Mouse (Mus musculus) stomach, embryonic 15.5 days (tissue): Measurements from ENCODE around the gene Fyttd1. TPM values are rescaled to one million over a fixed set of nuclear protein-coding genes. Genes with fewer than 3 reads are reported as not detected.
"Not testable (repeated sequence)": the region's sequence is repeated elsewhere in the genome, so short reads cannot be mapped to it uniquely, and the experiment has no call there.

ENCODE experiments used
- ATAC-seq: fragments of 200-750 bp; cut with Nextera tagmentation; 2 replicates; pipeline ENCODE4 v1.8.0; 2017; ENCODE audit warnings: low read depth, moderate number of reproducible peaks, moderate TSS enrichment; ENCODE audit not compliant: insufficient read depth, low FRiP score
- H3K27ac ChIP-seq: fragments of 300-500 bp; sonication (generic); 2 replicates; pipeline ENCODE4 v1.5.1; 2015; ENCODE audit warnings: mild to moderate bottlenecking, inconsistent platforms
- H3K27me3 ChIP-seq: fragments of 300-500 bp; sonication (generic); replicated peaks from 2 replicates; pipeline ENCODE4 v1.6.1; 2015; ENCODE audit warnings: inconsistent platforms
- H3K36me3 ChIP-seq: fragments of 300-500 bp; sonication (generic); 2 replicates; pipeline ENCODE4 v1.6.1; 2015; ENCODE audit warnings: inconsistent platforms
- H3K4me1 ChIP-seq: fragments of 300-500 bp; sonication (generic); 2 replicates; pipeline ENCODE4 v1.6.1; 2015; ENCODE audit warnings: inconsistent platforms
- H3K4me2 ChIP-seq: fragments of 300-500 bp; sonication (generic); 2 replicates; pipeline ENCODE4 v1.6.1; 2015; ENCODE audit warnings: mild to moderate bottlenecking, inconsistent platforms
- H3K4me3 ChIP-seq: fragments of 300-500 bp; sonication (generic); replicated peaks from 2 replicates; pipeline ENCODE4 v1.5.1; 2015; ENCODE audit warnings: inconsistent platforms
- H3K9ac ChIP-seq: fragments of 300-500 bp; sonication (generic); 2 replicates; pipeline ENCODE4 v1.6.1; 2015; ENCODE audit warnings: inconsistent platforms
- H3K9me3 ChIP-seq: fragments of 300-500 bp; sonication (generic); 2 replicates; pipeline ENCODE4 v1.6.1; 2016; ENCODE audit warnings: inconsistent platforms
- WGBS: fragments of 180-500 bp; shearing (Covaris S2); methylation state at CpG from one replicate; pipeline ENCODE4 v1.1.7; 2015; 5-methylcytosine and 5-hydroxymethylcytosine counted together
- polyA plus RNA-seq: library from polyadenylated mRNA; unstranded; fragments of >200 nt; fragmentation: Nextera tagmentation; extraction: Ambion mirVana; gene quantifications from 2 replicates; pipeline ENCODE4 v1.2.1, GENCODE M21; 2015

Fyttd1 gene
- polyA plus RNA-seq, 1 experiment from 2014 or later: 85.7 TPM

- not testable (repeated sequence) for H3K9ac ChIP-seq, H3K27me3 ChIP-seq, ATAC-seq, H3K27ac ChIP-seq, H3K4me3 ChIP-seq, H3K4me2 ChIP-seq, H3K9me3 ChIP-seq, H3K36me3 ChIP-seq, H3K4me1 ChIP-seq
- WGBS: 91% methylated on average over 9 of the region's 9 CpGs
Observed at GRCm38 (mm10) chr16:32926629-32927028, 49.3 kb downstream of the Fyttd1 start.

- ATAC-seq: no peak
- WGBS: 90% methylated on average over 8 of the region's 8 CpGs
- H3K4me2 ChIP-seq: no peak overlapping the region
Observed at GRCm38 (mm10) chr16:32927044-32927443, 49.7 kb downstream of the Fyttd1 start.

DNA sequence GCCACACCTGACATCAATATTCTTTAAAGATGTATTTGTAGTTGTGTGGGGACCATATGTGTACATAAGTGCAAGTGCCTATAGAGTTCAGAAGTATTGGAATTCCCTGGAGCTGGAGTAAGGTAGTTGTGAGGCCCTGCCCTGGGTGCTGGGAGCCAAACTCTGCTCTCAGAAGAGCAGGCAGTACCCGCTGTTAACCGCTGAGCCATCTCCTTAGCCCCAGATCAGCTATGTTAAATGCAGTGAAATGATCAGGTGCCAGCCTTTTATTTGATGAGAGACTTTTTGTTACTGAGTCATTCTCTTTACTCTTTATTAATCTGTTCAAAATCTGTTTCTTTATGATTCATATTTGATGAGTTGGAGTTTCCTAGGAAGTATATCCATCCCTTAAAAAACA is 52.6 kb downstream of the Fyttd1 start:
- no peaks in the 10 kb centered on the region for H3K4me1 ChIP-seq
- 56% methylated on average over 2 of the region's 2 CpGs for WGBS

More at GRCm38 (mm10) chr16:32927044-32927443, 49.7 kb downstream of the Fyttd1 start:
- Histone ChIP-seq H3K9me3 (no peaks in the 10 kb centered on the region), H3K36me3 (no peaks in the 10 kb centered on the region; the same call in 1 of the 2 replicates), H3K4me1 (no peaks in the 10 kb centered on the region), H3K27ac (no peak overlapping the region), H3K9ac (no peak overlapping the region), H3K4me3 (no peak overlapping the region), H3K27me3 (no peaks in the 10 kb centered on the region)

DNA sequence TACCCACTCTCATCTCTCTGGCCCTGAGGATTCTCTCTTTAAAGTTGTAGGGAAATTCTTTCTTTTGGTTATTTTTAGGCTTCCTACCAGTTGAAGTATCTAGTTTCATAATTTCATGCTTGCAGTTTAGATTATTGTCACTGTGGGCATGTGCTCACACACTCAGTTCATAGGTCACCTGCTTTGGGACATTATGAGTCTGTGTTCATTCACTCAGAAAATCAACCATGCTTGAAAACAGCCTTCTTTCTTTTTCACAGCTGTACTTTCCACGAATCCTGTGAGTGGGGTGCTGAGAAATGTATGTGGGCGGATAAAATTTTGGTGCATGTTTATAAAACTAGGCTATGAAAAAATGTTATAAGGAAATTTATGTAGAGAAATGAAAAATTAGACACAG is 57.2 kb downstream of the Fyttd1 start:
- 62% methylated on average over 2 of the region's 2 CpGs for WGBS
- no peak overlapping the region for H3K4me3 ChIP-seq
- no peaks in the 10 kb centered on the region for H3K36me3 ChIP-seq
- no peaks in the 10 kb centered on the region for H3K27me3 ChIP-seq
- H3K9me3 ChIP-seq: no peaks in the 10 kb centered on the region
- 0 out of 2 replicates have a peak, but pooled peaks cover 5% of the 10 kb centered on the region for H3K4me1 ChIP-seq
- H3K9ac ChIP-seq: no peak overlapping the region
- H3K27ac ChIP-seq: no peak overlapping the region
- no peak overlapping the region for H3K4me2 ChIP-seq
- no peak for ATAC-seq

More for the DNA sequence above, 52.6 kb downstream of the Fyttd1 start:
- no peaks in the 10 kb centered on the region for H3K27me3 ChIP-seq
- no peaks in the 10 kb centered on the region for H3K36me3 ChIP-seq
- no peak for ATAC-seq
- no peaks in the 10 kb centered on the region for H3K9me3 ChIP-seq
- H3K27ac ChIP-seq: no peak overlapping the region
- H3K9ac ChIP-seq: no peak overlapping the region
- no peak overlapping the region for H3K4me2 ChIP-seq
- no peak overlapping the region for H3K4me3 ChIP-seq

GRCm38 (mm10) chr16:32935088-32935487 is 57.8 kb downstream of the Fyttd1 start:
- no peak overlapping the region for H3K4me2 ChIP-seq
- no peak overlapping the region for H3K4me3 ChIP-seq
- no peaks in the 10 kb centered on the region for H3K9me3 ChIP-seq
- H3K9ac ChIP-seq: no peak overlapping the region
- H3K27ac ChIP-seq: peak overlapping the region; percentile 0; the same call in 1 of the 2 replicates
- no peaks in the 10 kb centered on the region for H3K36me3 ChIP-seq
- H3K27me3 ChIP-seq: no peaks in the 10 kb centered on the region
- ATAC-seq: no peak
- 50% methylated on average over 1 of the region's 1 CpGs for WGBS
- H3K4me1 ChIP-seq: 0 out of 2 replicates have a peak, but pooled peaks cover 5% of the 10 kb centered on the region

DNA sequence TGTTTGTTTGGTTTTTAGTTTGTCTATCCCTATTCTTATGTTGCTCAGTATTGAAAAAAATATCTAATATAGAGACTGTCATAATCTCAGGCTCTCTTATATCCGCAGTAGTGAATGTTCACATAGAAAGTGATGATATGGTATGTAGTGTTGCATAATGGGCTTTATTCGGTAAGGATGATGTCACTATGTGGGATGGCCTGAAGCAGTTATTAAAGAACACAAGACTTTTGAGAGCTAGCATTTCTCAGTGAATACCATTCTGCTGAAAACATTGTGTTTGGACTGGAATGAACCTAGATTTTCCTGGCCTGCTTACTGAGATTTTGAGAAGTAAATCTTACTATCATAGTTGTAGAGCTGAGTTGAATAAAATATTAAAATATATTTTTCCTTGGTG is 60.1 kb downstream of the Fyttd1 start:
- H3K4me2 ChIP-seq: no peak overlapping the region
- WGBS: 82% methylated on average over 2 of the region's 2 CpGs
- no peak overlapping the region for H3K4me3 ChIP-seq
- no peak overlapping the region for H3K9ac ChIP-seq
- no peaks in the 10 kb centered on the region for H3K9me3 ChIP-seq
- H3K27ac ChIP-seq: no peak overlapping the region
- no peak for ATAC-seq
- no peaks in the 10 kb centered on the region for H3K27me3 ChIP-seq
- 0 out of 2 replicates have a peak, but pooled peaks cover 4% of the 10 kb centered on the region for H3K36me3 ChIP-seq
- 0 out of 2 replicates have a peak, but pooled peaks cover 9% of the 10 kb centered on the region for H3K4me1 ChIP-seq

GRCm38 (mm10) chr16:32939301-32939700 is 62.0 kb downstream of the Fyttd1 start:
- not testable (repeated sequence) for H3K27me3 ChIP-seq, H3K9ac ChIP-seq, H3K27ac ChIP-seq, H3K4me2 ChIP-seq, H3K36me3 ChIP-seq, H3K4me3 ChIP-seq, ATAC-seq, H3K4me1 ChIP-seq, H3K9me3 ChIP-seq
- WGBS: 54% methylated on average over 3 of the region's 3 CpGs

GRCm38 (mm10) chr16:32939716-32940115 is 62.4 kb downstream of the Fyttd1 start:
- H3K9me3 ChIP-seq, H3K4me1 ChIP-seq, H3K27ac ChIP-seq, H3K27me3 ChIP-seq, H3K36me3 ChIP-seq, H3K4me2 ChIP-seq, H3K9ac ChIP-seq, ATAC-seq, H3K4me3 ChIP-seq: not testable (repeated sequence)
- WGBS: 82% methylated on average over 4 of the region's 4 CpGs

DNA sequence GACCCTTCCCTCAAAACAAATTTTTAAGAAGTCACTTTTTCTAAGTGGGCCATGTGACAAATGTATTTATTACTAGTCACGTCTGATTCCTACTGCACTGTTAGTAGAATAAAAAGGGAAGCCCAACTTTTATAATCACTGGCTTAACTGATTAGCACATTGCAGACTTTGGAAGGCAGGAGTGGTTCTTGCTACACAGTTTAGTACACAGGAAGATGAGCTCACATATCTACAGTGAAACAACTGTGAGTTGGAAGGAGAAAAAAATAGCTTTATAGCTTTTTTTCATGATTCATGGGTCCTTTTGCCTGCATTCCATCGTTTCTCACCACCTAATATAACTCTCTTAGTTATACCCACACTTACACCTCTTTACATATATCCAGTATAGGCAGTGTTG is 63.9 kb downstream of the Fyttd1 start:
- H3K4me2 ChIP-seq, H3K9ac ChIP-seq, ATAC-seq, H3K4me1 ChIP-seq, H3K27me3 ChIP-seq, H3K36me3 ChIP-seq, H3K4me3 ChIP-seq, H3K27ac ChIP-seq, H3K9me3 ChIP-seq: not testable (repeated sequence)
- WGBS: 80% methylated on average over 2 of the region's 2 CpGs

GRCm38 (mm10) chr16:32942694-32943093 is 65.4 kb downstream of the Fyttd1 start:
- Histone ChIP-seq H3K4me2 (no peak overlapping the region), H3K4me1 (0 out of 2 replicates have a peak, but pooled peaks cover 4% of the 10 kb centered on the region), H3K27me3 (no peaks in the 10 kb centered on the region), H3K4me3 (no peak overlapping the region), H3K9me3 (no peaks in the 10 kb centered on the region), H3K36me3 (0 out of 2 replicates have a peak, but pooled peaks cover 4% of the 10 kb centered on the region), H3K27ac (no peak overlapping the region), H3K9ac (no peak overlapping the region)
- no peak for ATAC-seq
- WGBS: 57% methylated on average over 5 of the region's 5 CpGs

DNA sequence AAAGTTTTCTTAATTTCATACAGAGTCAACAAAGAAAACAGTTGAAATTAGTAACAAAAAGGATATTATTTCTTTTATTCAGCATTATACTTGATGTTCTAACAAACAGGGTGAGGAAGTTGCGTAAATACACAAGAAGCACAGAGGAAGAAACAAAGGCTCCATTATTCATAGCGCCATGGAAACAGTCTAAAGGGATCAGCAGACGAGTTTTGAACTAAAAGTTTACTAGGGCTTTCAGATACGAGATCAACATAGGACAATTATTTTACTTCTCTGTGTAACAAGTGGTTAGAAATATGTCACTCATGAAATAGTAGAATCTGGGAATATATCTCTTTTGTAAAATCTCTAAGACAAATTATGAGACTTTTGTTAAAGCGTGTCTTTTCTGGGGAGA is 68.1 kb downstream of the Fyttd1 start:
- Histone ChIP-seq H3K27me3 (no peaks in the 10 kb centered on the region), H3K27ac (no peak overlapping the region), H3K36me3 (0 out of 2 replicates have a peak, but pooled peaks cover 4% of the 10 kb centered on the region), H3K4me2 (no peak overlapping the region), H3K4me3 (no peak overlapping the region), H3K4me1 (0 out of 2 replicates have a peak, but pooled peaks cover 4% of the 10 kb centered on the region), H3K9me3 (no peaks in the 10 kb centered on the region), H3K9ac (no peak overlapping the region)
- 67% methylated on average over 5 of the region's 5 CpGs for WGBS
- no peak for ATAC-seq

- H3K27ac ChIP-seq: no peak overlapping the region
- H3K27me3 ChIP-seq: no peaks in the 10 kb centered on the region
- no peak overlapping the region for H3K4me2 ChIP-seq
Observed at GRCm38 (mm10) chr16:32948016-32948415, 70.7 kb downstream of the Fyttd1 start.

DNA sequence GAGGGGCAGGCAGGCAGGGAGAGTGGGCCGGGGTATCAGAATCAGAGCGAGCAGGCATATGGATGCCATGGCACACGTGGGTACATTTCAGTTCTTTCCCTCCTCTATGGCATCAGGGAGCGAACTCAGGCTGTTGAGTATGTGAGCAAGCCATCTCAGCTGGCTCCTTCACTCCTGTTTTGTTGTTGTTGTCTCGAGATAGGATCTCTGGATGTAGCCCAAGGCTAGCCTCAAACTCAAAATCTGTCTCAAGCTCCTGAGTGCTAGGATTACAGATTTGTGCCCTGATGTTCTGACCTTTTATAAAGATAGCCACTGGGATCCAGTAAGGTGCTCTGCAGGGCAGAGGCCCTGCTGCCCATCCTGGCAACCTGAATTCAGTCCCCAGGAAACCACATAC is 71.4 kb downstream of the Fyttd1 start:
- Histone ChIP-seq H3K9ac (no peak overlapping the region), H3K27ac (no peak overlapping the region), H3K36me3 (peaks cover 4% of the 10 kb centered on the region; the same call in 1 of the 2 replicates), H3K9me3 (no peaks in the 10 kb centered on the region), H3K4me2 (no peak overlapping the region), H3K4me3 (no peak overlapping the region), H3K27me3 (no peaks in the 10 kb centered on the region), H3K4me1 (no peaks in the 10 kb centered on the region)
- whole genome bisulfite sequencing: 88% methylated on average over 5 of the region's 5 CpGs
- ATAC-seq: no peak

More at GRCm38 (mm10) chr16:32948016-32948415, 70.7 kb downstream of the Fyttd1 start:
- H3K9me3 ChIP-seq: no peaks in the 10 kb centered on the region
- H3K4me1 ChIP-seq: no peaks in the 10 kb centered on the region
- H3K4me3 ChIP-seq: no peak overlapping the region
- H3K36me3 ChIP-seq: peaks cover 4% of the 10 kb centered on the region; the same call in 1 of the 2 replicates
- ATAC-seq: no peak
- no peak overlapping the region for H3K9ac ChIP-seq
- 86% methylated on average over 8 of the region's 8 CpGs for WGBS
